Mouse (Mus musculus): ENCODE data around the gene Npsr1. TPM values are rescaled to one million over a fixed set of nuclear protein-coding genes. Genes with fewer than 3 reads are reported as not detected.

Npsr1 gene
- total and polyA plus RNA-seq, 2 experiments from 2014 or later = not detected

DNA sequence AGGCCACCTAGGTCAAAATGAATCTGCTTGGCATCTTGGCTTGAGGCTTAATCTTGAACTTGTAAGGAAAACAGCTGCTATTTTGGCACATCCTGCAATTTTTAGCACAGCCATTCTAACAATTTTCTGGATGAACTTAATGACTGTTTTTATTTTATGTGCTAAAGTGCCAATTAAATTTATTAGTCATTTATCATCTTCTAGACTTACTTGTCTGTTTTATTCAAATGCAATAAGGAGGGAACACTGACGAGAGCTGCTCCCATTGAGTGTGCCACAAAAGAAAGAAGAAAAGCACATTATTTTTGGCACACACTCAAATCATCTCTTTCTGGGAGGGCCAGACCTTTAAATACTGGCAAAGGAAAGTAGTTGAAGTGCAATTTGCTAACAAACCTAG is 59.4 kb downstream of the Npsr1 start:
- Histone ChIP-seq H3K36me3 (replicated peaks; ENCODE audit: control insufficient read depth, insufficient read depth, low read length) (no peaks in the 10 kb centered on the region), H3K9me3 (replicated peaks; ENCODE audit: control insufficient read depth, low read length) (no peaks in the 10 kb centered on the region), H3K27ac (ENCODE audit: low read depth) (no peak overlapping the region), H3K27me3 (ENCODE audit: control insufficient read depth, insufficient read depth, low read length) (no peaks in the 10 kb centered on the region), H3K4me1 (ENCODE audit: control insufficient read depth, insufficient read depth) (no peaks in the 10 kb centered on the region), H3K4me3 (ENCODE audit: low read depth, low read length) (no peak overlapping the region), H3K4me2 (ENCODE audit: low read depth, low read length) (no peak overlapping the region), H3K9ac (replicated peaks; ENCODE audit: low read depth, low read length) (no peak overlapping the region)
- DNase-seq (ENCODE audit: low spot score) (no peak), ATAC-seq (ENCODE audit: insufficient read depth, low read depth) (no peak)
- WGBS = 45% methylated on average over 1 of the region's 1 CpGs
- TF ChIP-seq CTCF (IDR thresholded peaks at IDR 0.05; ENCODE audit: low read depth) = no peak
- TF ChIP-seq EP300 (IDR thresholded peaks at IDR 0.05; ENCODE audit: low read depth) = no peak

DNA sequence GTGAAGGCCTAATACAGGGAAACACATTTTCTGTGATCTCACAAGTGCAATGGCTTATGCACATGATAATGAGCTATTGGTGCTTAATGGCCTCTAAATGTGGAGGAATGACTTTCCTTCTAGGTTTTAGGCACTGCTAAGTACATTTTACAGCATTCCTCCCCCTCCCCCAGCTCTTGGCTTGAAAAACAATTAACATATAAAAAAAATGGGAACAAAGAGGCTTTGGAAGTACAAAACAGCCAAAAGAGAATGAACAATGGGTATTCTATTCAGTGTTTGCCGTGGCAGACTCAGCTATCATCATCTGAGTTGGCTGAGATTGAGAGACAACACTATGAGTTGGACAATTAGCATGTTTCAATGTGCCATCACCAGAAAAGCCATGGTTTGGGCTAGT is 62.6 kb downstream of the Npsr1 start:
- DNase-seq (ENCODE audit: low spot score) (no peak), ATAC-seq (ENCODE audit: insufficient read depth, low read depth) (no peak)
- Histone ChIP-seq H3K27me3 (ENCODE audit: control insufficient read depth, insufficient read depth, low read length) (no peaks in the 10 kb centered on the region), H3K36me3 (replicated peaks; ENCODE audit: control insufficient read depth, insufficient read depth, low read length) (no peaks in the 10 kb centered on the region), H3K27ac (ENCODE audit: low read depth) (no peak overlapping the region), H3K4me1 (ENCODE audit: control insufficient read depth, insufficient read depth) (no peaks in the 10 kb centered on the region), H3K4me2 (ENCODE audit: low read depth, low read length) (no peak overlapping the region), H3K9me3 (replicated peaks; ENCODE audit: control insufficient read depth, low read length) (no peaks in the 10 kb centered on the region), H3K4me3 (ENCODE audit: low read depth, low read length) (no peak overlapping the region), H3K9ac (replicated peaks; ENCODE audit: low read depth, low read length) (no peak overlapping the region)
- 49% methylated on average over 1 of the region's 1 CpGs for WGBS
- TF ChIP-seq EP300 (IDR thresholded peaks at IDR 0.05; ENCODE audit: low read depth) = no peak
- TF ChIP-seq CTCF (IDR thresholded peaks at IDR 0.05; ENCODE audit: low read depth) = no peak

GRCm38 (mm10) chr9:24168501-24168900 is 70.7 kb downstream of the Npsr1 start:
- 78% methylated on average over 1 of the region's 1 CpGs for WGBS
- no peaks in the 10 kb centered on the region for H3K4me1 ChIP-seq (ENCODE audit: control insufficient read depth, insufficient read depth)
- H3K4me3 ChIP-seq (ENCODE audit: low read depth, low read length) = no peak overlapping the region
- H3K27me3 ChIP-seq (ENCODE audit: control insufficient read depth, insufficient read depth, low read length) = no peaks in the 10 kb centered on the region
- H3K27ac ChIP-seq (ENCODE audit: low read depth) = no peak overlapping the region
- no peak for ATAC-seq (ENCODE audit: insufficient read depth, low read depth)
- no peak for TF ChIP-seq EP300 (IDR thresholded peaks at IDR 0.05; ENCODE audit: low read depth)
- TF ChIP-seq CTCF (IDR thresholded peaks at IDR 0.05; ENCODE audit: low read depth) = no peak
- no peak overlapping the region for H3K9ac ChIP-seq (replicated peaks; ENCODE audit: low read depth, low read length)
- no peaks in the 10 kb centered on the region for H3K9me3 ChIP-seq (replicated peaks; ENCODE audit: control insufficient read depth, low read length)
- H3K4me2 ChIP-seq (ENCODE audit: low read depth, low read length) = no peak overlapping the region
- no peak for DNase-seq (ENCODE audit: low spot score)
- no peaks in the 10 kb centered on the region for H3K36me3 ChIP-seq (replicated peaks; ENCODE audit: control insufficient read depth, insufficient read depth, low read length)

DNA sequence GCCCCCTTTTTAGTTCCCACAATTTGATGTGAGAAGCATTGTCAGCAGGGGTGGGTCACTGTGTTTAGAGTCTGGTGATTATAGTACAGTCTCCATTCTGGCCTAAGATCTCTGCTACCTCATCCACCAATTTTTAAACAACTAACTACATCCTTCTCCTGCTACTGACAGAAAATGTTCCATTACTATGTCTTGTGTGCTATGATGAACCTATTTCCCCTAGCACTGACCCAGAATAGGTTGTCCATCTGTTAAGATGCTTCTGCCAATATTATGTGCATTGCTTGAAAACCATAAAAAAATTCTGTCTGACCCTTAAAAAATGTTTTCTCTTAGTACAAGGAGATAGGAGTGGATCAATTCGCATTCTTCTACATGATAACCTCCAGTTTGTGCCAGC is 72.9 kb downstream of the Npsr1 start:
- no peak for DNase-seq (ENCODE audit: low spot score)
- Histone ChIP-seq H3K4me2 (ENCODE audit: low read depth, low read length) (no peak overlapping the region), H3K9ac (replicated peaks; ENCODE audit: low read depth, low read length) (no peak overlapping the region), H3K4me1 (ENCODE audit: control insufficient read depth, insufficient read depth) (no peaks in the 10 kb centered on the region), H3K4me3 (ENCODE audit: low read depth, low read length) (no peak overlapping the region), H3K9me3 (replicated peaks; ENCODE audit: control insufficient read depth, low read length) (no peaks in the 10 kb centered on the region), H3K27ac (ENCODE audit: low read depth) (no peak overlapping the region), H3K36me3 (replicated peaks; ENCODE audit: control insufficient read depth, insufficient read depth, low read length) (no peaks in the 10 kb centered on the region), H3K27me3 (ENCODE audit: control insufficient read depth, insufficient read depth, low read length) (no peaks in the 10 kb centered on the region)
- ATAC-seq (ENCODE audit: insufficient read depth, low read depth) = no peak
- no peak for TF ChIP-seq CTCF (IDR thresholded peaks at IDR 0.05; ENCODE audit: low read depth)
- no peak for TF ChIP-seq EP300 (IDR thresholded peaks at IDR 0.05; ENCODE audit: low read depth)
- 90% methylated on average over 1 of the region's 1 CpGs for WGBS

- DNase-seq (ENCODE audit: low spot score) (no peak), ATAC-seq (ENCODE audit: insufficient read depth, low read depth) (no peak)
- WGBS = 87% methylated on average over 2 of the region's 2 CpGs
- no peak overlapping the region for H3K4me2 ChIP-seq (ENCODE audit: low read depth, low read length)
- no peak overlapping the region for H3K4me3 ChIP-seq (ENCODE audit: low read depth, low read length)
- H3K27me3 ChIP-seq (ENCODE audit: control insufficient read depth, insufficient read depth, low read length) = no peaks in the 10 kb centered on the region
- no peak overlapping the region for H3K27ac ChIP-seq (ENCODE audit: low read depth)
- H3K4me1 ChIP-seq (ENCODE audit: control insufficient read depth, insufficient read depth) = peaks cover 9% of the 10 kb centered on the region; the same call in 1 of the 2 replicates
- no peaks in the 10 kb centered on the region for H3K36me3 ChIP-seq (replicated peaks; ENCODE audit: control insufficient read depth, insufficient read depth, low read length)
- H3K9ac ChIP-seq (replicated peaks; ENCODE audit: low read depth, low read length) = no peak overlapping the region
- TF ChIP-seq CTCF (IDR thresholded peaks at IDR 0.05; ENCODE audit: low read depth) (no peak), EP300 (IDR thresholded peaks at IDR 0.05; ENCODE audit: low read depth) (no peak)
- no peaks in the 10 kb centered on the region for H3K9me3 ChIP-seq (replicated peaks; ENCODE audit: control insufficient read depth, low read length)
Measured at GRCm38 (mm10) chr9:24178744-24179143, 80.9 kb downstream of the Npsr1 start.

DNA sequence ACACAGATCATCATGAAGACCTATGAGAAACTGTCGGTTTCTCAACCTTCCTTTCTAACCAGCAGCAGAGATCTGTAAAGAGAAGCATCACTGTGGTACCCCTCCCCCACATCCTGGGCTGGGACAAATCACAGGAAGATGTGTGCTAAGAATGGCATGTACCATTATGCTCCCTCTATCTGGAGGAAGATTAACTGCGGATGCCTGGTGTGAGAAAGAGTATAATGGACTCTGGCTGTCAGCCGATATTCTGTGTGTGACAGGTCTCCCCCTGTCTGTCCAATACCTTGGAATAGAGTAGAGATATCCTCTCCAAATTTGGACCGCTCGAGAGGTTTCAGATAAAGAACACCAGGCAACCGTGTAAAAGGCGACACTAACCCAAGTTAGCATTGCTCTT is 83.1 kb downstream of the Npsr1 start:
- Histone ChIP-seq H3K9me3 (replicated peaks; ENCODE audit: control insufficient read depth, low read length) (no peaks in the 10 kb centered on the region), H3K27ac (ENCODE audit: low read depth) (no peak overlapping the region), H3K9ac (replicated peaks; ENCODE audit: low read depth, low read length) (no peak overlapping the region), H3K27me3 (ENCODE audit: control insufficient read depth, insufficient read depth, low read length) (no peaks in the 10 kb centered on the region), H3K36me3 (replicated peaks; ENCODE audit: control insufficient read depth, insufficient read depth, low read length) (no peaks in the 10 kb centered on the region), H3K4me2 (ENCODE audit: low read depth, low read length) (no peak overlapping the region), H3K4me3 (ENCODE audit: low read depth, low read length) (no peak overlapping the region), H3K4me1 (ENCODE audit: control insufficient read depth, insufficient read depth) (peaks cover 9% of the 10 kb centered on the region; the same call in 1 of the 2 replicates)
- 19% methylated on average over 7 of the region's 7 CpGs for WGBS
- ATAC-seq (ENCODE audit: insufficient read depth, low read depth) (peak; percentile 70), DNase-seq (ENCODE audit: low spot score) (peak; percentile 27)
- no peak for TF ChIP-seq EP300 (IDR thresholded peaks at IDR 0.05; ENCODE audit: low read depth)
- no peak for TF ChIP-seq CTCF (IDR thresholded peaks at IDR 0.05; ENCODE audit: low read depth)

Measured in heart, postnatal 0 days (tissue).